Mouse (Mus musculus) G1E-ER4 (cell line): Measurements from ENCODE around the gene Mansc1. TPM values are rescaled to one million over a fixed set of nuclear protein-coding genes. Genes with fewer than 3 reads are reported as not detected.

ENCODE experiments used
- GATA1 ChIP-seq: IDR thresholded peaks from one replicate; pipeline ENCODE4 v1.8.0; 2012; ENCODE audit warnings: low read length, inconsistent platforms
- polyA plus RNA-seq: library from polyadenylated mRNA; stranded (reverse); fragments of >175 nt; gene quantifications from 2 replicates; pipeline ENCODE4 v1.2.3, GENCODE M21; 2012

The Mansc1 gene
- polyA plus RNA-seq: not detected in 2 replicates

GRCm38 (mm10) chr6:134631947-134632687 is at the start of gene Mansc1:
Mansc1 (minus strand) TSS chr6:134632488.
- TF ChIP-seq GATA1: no peak

GRCm38 (mm10) chr6:134678037-134678436 is 45.7 kb upstream of the Mansc1 start:
- TF ChIP-seq GATA1: no peak

- no peak for TF ChIP-seq GATA1
Measured at GRCm38 (mm10) chr6:134677504-134677903, 45.2 kb upstream of the Mansc1 start.

GRCm38 (mm10) chr6:134670881-134671411 is 38.7 kb upstream of the Mansc1 start:
- TF ChIP-seq GATA1: no peak

GRCm38 (mm10) chr6:134669179-134669865 is 37.0 kb upstream of the Mansc1 start:
- TF ChIP-seq GATA1: no peak

- peak; percentile 62 for TF ChIP-seq GATA1
Measured at GRCm38 (mm10) chr6:134668519-134668918, 36.2 kb upstream of the Mansc1 start.

GRCm38 (mm10) chr6:134665817-134666216 is 33.5 kb upstream of the Mansc1 start:
- TF ChIP-seq GATA1: no peak

GRCm38 (mm10) chr6:134664573-134664972 is 32.3 kb upstream of the Mansc1 start:
- no peak for TF ChIP-seq GATA1

GRCm38 (mm10) chr6:134660714-134661406 is 28.6 kb upstream of the Mansc1 start:
- peak; percentile 21 for TF ChIP-seq GATA1

- TF ChIP-seq GATA1: no peak
Measured at GRCm38 (mm10) chr6:134659108-134659958, 27.0 kb upstream of the Mansc1 start.

- TF ChIP-seq GATA1: no peak
Measured at GRCm38 (mm10) chr6:134656527-134656926, 24.2 kb upstream of the Mansc1 start.

GRCm38 (mm10) chr6:134648356-134648755 is 16.1 kb upstream of the Mansc1 start:
- TF ChIP-seq GATA1: no peak

GRCm38 (mm10) chr6:134647621-134648020 is 15.3 kb upstream of the Mansc1 start:
- TF ChIP-seq GATA1: no peak

- TF ChIP-seq GATA1: no peak
Measured at GRCm38 (mm10) chr6:134646835-134647234, 14.5 kb upstream of the Mansc1 start.

- no peak for TF ChIP-seq GATA1
Measured at GRCm38 (mm10) chr6:134643296-134643695, 11.0 kb upstream of the Mansc1 start.
